Mouse (Mus musculus): ENCODE measurements around the gene Tprn.

GRCm38 (mm10) chr2:25311491-25311891 lies 49.1 kb downstream of the Tprn start:
- TF ChIP-seq FLI1 (IDR thresholded peaks at IDR 0.05; ENCODE audit: low read length), result no peak
- TF ChIP-seq GATA1 (IDR thresholded peaks at IDR 0.05; ENCODE audit: borderline replicate concordance, low read length), result no peak

Measured in megakaryocyte, embryonic 14.5 days (primary cell).